ENCODE assay signal across 21 mouse cellular contexts in genomic region chr2:72551268-72551667, GRCm38 (mm10).
DNase-seq lines count a peak whose midpoint lies in the region; ATAC-seq and TF ChIP-seq lines count a peak whose summit lies in the region.
"Had no signal": no experiment of that assay in that cellular context is flagged by ENCODE, and none has a peak within 500 bp of the region (broad histone marks: within the 10 kb centered on the region; RNA-seq: fewer than 3 reads in every experiment).

No protein-coding gene starts in this region.

- H3K4me3 ChIP-seq in liver, adult 2 months (ENCODE audit: insufficient read depth, low read depth, low read length): no peak overlapping the region
- H3K4me3 ChIP-seq in liver, embryonic 12.5 days: no peak overlapping the region
- H3K4me3 ChIP-seq: embryonic facial prominence, embryonic 10.5 days; forebrain, embryonic 10.5 days; heart, embryonic 10.5 days; hindbrain, embryonic 12.5 days had no signal

- no peak overlapping the region for H3K9ac ChIP-seq in liver, adult 2 months (ENCODE audit: low read depth, low read length)
- H3K9ac ChIP-seq in liver, embryonic 12.5 days: no peak overlapping the region
- H3K9ac ChIP-seq: hindbrain, embryonic 12.5 days had no signal

- WGBS in liver, adult 2 months: 75% methylated on average over 4 of the region's 4 CpGs
- WGBS in liver, embryonic 12.5 days (ENCODE audit: insufficient replicate concordance): 59% methylated on average over 4 of the region's 4 CpGs

- TF ChIP-seq POLR2A in liver, adult 2 months (IDR thresholded peaks at IDR 0.05; ENCODE audit: extremely low read depth, insufficient read depth, low read length): no peak

- peak; percentile 15 for DNase-seq in liver, adult 2 months (ENCODE audit: extremely low read depth, low read depth, low spot score)
- peak; percentile 22 for DNase-seq in 416B (ENCODE audit: low read depth)
- peak; percentile 23 for DNase-seq in NIH3T3 (ENCODE audit: low read depth)
- no peak for DNase-seq in cerebellum, postnatal 14 days
- DNase-seq: adrenal gland, postnatal 14 days; B cell, adult 2 months; cerebellum, adult 18-20 months; cerebellum, adult 9-11 months; gastrocnemius, postnatal 36 days; heart, postnatal 10 days; heart, postnatal 4 days had no signal

- no peaks in the 10 kb centered on the region for H3K79me2 ChIP-seq in liver, adult 2 months (ENCODE audit: control insufficient read depth, insufficient read depth, low read length)

- no peaks in the 10 kb centered on the region for H3K36me3 ChIP-seq in liver, adult 2 months (ENCODE audit: control insufficient read depth, insufficient read depth, low read length)
- H3K36me3 ChIP-seq in liver, embryonic 12.5 days: no peaks in the 10 kb centered on the region
- H3K36me3 ChIP-seq: embryonic facial prominence, embryonic 10.5 days; forebrain, embryonic 10.5 days; G1E; heart, embryonic 10.5 days; hindbrain, embryonic 12.5 days had no signal

- H3K4me2 ChIP-seq in liver, embryonic 12.5 days: no peak overlapping the region
- H3K4me2 ChIP-seq: hindbrain, embryonic 12.5 days had no signal

- no peak overlapping the region for H3K27ac ChIP-seq in liver, adult 2 months (replicated peaks; ENCODE audit: insufficient read depth, low read depth, low read length)
- H3K27ac ChIP-seq in liver, embryonic 12.5 days: no peak overlapping the region
- H3K27ac ChIP-seq: embryonic facial prominence, embryonic 10.5 days; forebrain, embryonic 10.5 days; heart, embryonic 10.5 days; hindbrain, embryonic 12.5 days had no signal

- ATAC-seq in liver, embryonic 12.5 days: no peak
- ATAC-seq in megakaryocyte progenitor cell, adult 5-6 weeks (replicated peaks; ENCODE audit: poor library complexity): 0 out of 2 replicates have a peak, but pooled peaks have one; percentile 46
- ATAC-seq: CD4-positive, CD25-positive, alpha-beta regulatory T cell, adult 4 months; forebrain, embryonic 14.5 days; hindbrain, embryonic 16.5 days had no signal

- H3K27me3 ChIP-seq in liver, adult 2 months (ENCODE audit: control insufficient read depth, insufficient read depth, low read length): no peaks in the 10 kb centered on the region
- no peaks in the 10 kb centered on the region; the same call in 1 of the 2 replicates for H3K27me3 ChIP-seq in liver, embryonic 12.5 days (replicated peaks)

- no peak for TF ChIP-seq CTCF in liver, adult 2 months (IDR thresholded peaks at IDR 0.05; ENCODE audit: low read depth, low read length)

- H3K4me1 ChIP-seq in liver, adult 2 months (ENCODE audit: control insufficient read depth, insufficient read depth, low read length): no peaks in the 10 kb centered on the region
- H3K4me1 ChIP-seq in liver, embryonic 12.5 days: no peaks in the 10 kb centered on the region

- H3K9me3 ChIP-seq in liver, embryonic 12.5 days (replicated peaks): no peaks in the 10 kb centered on the region; the same call in 1 of the 2 replicates
- H3K9me3 ChIP-seq: embryonic facial prominence, embryonic 10.5 days; forebrain, embryonic 10.5 days; heart, embryonic 10.5 days; hindbrain, embryonic 12.5 days had no signal

Comparison
In these comparisons a context has a peak if more than half of its experiments do, and no peak if none do; other contexts are left out.
1. DNase-seq: peak in liver, adult 2 months (single experiment), 416B (single experiment) and NIH3T3 (single experiment); none in cerebellum, postnatal 14 days (0 of 2).